Mouse (Mus musculus) liver, embryonic 14.5 days (tissue): ENCODE data around the gene Akap4.

Experiments
- CTCF ChIP-seq: IDR thresholded peaks from 2 replicates; pipeline ENCODE4 v1.5.1; 2016; ENCODE audit warnings: antibody characterized with exemption, low read depth, control low read depth
- EP300 ChIP-seq: IDR thresholded peaks from 2 replicates; pipeline ENCODE4 v1.6.1; 2016; ENCODE audit warnings: antibody characterized with exemption, low read depth

GRCm38 (mm10) chrX:7090323-7090722 is 23.0 kb downstream of the Akap4 start:
- TF ChIP-seq CTCF (no peak), EP300 (no peak)
